Mouse (Mus musculus) ovary, postnatal 36 days (tissue): Measurements from ENCODE around the gene Gdpd2.

Source experiments
- DNase-seq: peaks from one replicate; pipeline ENCODE4 v3.0.0; 2022; ENCODE audit warnings: low spot score, mixed read lengths

Gdpd2 gene

GRCm38 (mm10) chrX:100777655-100778234 is 48.1 kb downstream of the Gdpd2 start:
- DNase-seq: no peak

- no peak for DNase-seq
These were observed 48.7 kb downstream of the Gdpd2 start for GRCm38 (mm10) chrX:100778397-100778796.
